Mouse (Mus musculus): ENCODE data around the gene Crtac1. TPM values are rescaled to one million over a fixed set of nuclear protein-coding genes. Genes with fewer than 3 reads are reported as not detected.

Crtac1 gene
- total RNA-seq, 2 experiments from 2014 or later, result not detected

DNA sequence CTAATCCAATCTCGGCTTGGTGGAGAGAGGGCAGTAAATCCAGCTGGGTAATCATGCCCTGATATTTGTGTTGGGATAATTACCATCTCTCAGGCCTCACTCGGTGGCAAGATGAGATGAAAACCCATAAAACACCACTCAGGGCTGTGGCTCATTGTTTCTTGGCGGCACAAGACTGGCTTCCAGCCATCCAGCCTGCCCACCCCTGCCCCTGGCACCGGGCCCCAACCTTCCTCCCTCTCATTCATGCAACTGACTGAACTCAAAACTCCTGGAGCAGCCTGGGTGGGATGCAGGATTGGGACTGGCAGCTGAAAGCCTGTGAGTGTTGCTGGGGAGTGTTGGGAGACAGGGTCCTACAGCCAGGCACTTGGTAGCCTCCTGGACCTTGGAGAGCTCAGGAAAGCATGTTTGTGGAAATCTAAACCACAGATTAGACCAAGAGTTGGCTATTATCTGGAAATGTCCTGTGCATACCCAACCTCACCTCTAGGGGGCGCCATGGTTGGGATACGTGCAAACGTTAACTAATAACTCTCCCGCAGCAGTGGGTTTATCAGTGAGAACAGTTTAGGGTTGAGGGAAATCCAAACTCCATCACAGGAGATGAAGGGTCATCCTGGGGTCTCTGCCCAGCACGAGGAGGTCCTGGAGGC is 99.4 kb downstream of the Crtac1 start:
- ATAC-seq (replicated peaks; ENCODE audit: poor library complexity), result no peak

DNA sequence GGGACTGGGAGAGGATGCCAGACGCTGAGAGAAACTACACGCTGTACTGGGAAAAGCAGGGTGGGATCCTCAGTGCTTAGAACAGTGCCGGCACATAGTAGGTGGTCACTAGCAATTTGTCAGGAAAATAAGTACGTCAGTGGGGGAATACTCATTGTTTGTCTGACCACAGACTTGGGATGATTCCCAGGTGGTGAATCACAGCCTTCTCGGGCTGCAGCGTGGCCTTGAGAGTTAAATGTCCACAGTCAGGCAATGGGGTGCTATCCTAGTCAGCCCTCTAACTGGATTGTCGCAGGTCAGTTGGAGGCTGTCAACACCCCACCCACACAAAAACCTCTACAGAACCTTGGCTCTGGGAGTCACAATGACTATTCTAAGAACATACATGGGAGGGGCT is 100.1 kb downstream of the Crtac1 start:
- ATAC-seq (replicated peaks; ENCODE audit: poor library complexity), result no peak

GRCm38 (mm10) chr19:42328160-42328559 is 103.4 kb downstream of the Crtac1 start:
- no peak for ATAC-seq (replicated peaks; ENCODE audit: poor library complexity)

GRCm38 (mm10) chr19:42325894-42326293 is 105.7 kb downstream of the Crtac1 start:
- ATAC-seq (replicated peaks; ENCODE audit: poor library complexity), result peak; percentile 54; the same call in 1 of the 2 replicates

GRCm38 (mm10) chr19:42322357-42323090 is 109.1 kb downstream of the Crtac1 start:
- no peak for ATAC-seq (replicated peaks; ENCODE audit: poor library complexity)

DNA sequence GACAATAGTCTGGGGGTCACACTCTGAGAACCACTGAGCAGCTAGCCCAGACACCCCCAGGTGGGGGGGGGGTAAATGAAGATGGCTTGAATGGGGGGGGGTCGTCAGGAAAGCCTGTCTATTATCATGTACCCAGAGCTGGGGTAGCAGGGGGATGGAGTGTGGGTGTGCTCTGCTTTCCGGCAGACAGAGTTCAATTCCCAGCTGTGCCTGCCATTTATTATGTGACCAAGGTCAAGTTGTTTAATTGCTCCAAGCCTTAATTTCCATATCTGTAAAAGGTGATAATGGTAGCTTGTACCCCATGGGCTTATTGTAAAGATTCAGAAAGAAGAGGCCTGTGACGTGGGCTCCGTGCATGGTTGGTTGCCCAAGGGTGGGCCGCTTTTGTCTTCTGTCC is 109.6 kb downstream of the Crtac1 start:
- ATAC-seq (replicated peaks; ENCODE audit: poor library complexity), result no peak

DNA sequence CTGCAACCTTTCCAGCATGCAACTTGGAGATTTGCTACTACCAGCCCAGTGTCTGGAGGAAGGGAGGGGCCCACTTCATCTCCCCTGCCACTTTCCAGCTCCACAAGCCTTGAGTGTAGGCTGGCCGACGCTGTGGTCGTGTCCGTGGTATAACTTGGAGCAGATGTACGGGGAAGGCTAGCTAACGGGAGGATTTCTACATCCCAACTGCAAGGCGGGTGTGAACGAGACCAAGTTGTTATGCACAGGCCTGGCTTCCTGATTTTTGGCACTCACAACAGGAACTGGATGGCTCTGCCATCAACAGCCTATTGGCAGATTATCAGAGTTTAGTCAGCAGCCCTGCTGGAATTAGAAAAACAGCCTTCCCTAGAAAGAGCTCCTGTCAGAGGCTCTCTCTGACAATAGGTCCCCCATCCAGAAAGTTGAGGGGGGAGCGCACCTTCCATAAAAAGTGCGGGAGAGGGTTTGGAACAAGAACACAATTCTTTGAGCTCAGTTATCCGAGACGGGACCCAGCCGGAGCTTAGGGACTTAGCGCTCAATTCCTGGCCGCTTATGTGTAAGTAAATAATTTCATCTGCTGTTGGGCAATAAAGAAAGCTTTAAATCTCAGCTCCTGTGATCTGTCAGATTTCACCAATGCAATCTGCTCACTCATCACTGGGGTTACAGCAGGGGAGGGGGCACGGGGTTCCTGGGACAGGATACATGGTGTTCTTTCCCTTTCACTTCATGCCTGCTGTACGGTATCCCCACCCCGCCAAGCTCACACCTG is 113.7 kb downstream of the Crtac1 start:
- no peak for ATAC-seq (replicated peaks; ENCODE audit: poor library complexity)

- no peak for ATAC-seq (replicated peaks; ENCODE audit: poor library complexity)
Observed at GRCm38 (mm10) chr19:42316998-42317397, 114.6 kb downstream of the Crtac1 start.

DNA sequence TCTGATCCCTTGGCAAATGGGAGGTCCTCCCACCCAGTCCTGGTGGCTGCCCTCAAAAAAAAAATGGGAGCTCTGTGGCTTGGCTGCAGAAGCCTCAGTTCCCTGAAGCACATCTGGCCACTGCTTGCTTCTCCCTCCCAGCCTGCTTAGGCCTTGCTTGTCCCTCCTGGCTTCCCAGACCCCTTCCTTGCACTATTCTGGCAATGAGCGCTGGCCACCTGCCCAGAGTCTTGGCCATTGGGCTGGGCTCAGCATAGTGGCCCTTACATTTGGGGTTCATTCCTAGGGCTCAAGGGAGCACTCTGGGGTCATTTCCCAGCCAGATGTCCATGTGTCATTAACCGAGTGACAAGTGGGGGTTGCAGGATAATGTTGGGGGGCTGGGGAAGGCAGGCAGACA is 115.1 kb downstream of the Crtac1 start:
- no peak for ATAC-seq (replicated peaks; ENCODE audit: poor library complexity)

GRCm38 (mm10) chr19:42315914-42316313 is 115.7 kb downstream of the Crtac1 start:
- peak; percentile 86 for ATAC-seq (replicated peaks; ENCODE audit: poor library complexity)

DNA sequence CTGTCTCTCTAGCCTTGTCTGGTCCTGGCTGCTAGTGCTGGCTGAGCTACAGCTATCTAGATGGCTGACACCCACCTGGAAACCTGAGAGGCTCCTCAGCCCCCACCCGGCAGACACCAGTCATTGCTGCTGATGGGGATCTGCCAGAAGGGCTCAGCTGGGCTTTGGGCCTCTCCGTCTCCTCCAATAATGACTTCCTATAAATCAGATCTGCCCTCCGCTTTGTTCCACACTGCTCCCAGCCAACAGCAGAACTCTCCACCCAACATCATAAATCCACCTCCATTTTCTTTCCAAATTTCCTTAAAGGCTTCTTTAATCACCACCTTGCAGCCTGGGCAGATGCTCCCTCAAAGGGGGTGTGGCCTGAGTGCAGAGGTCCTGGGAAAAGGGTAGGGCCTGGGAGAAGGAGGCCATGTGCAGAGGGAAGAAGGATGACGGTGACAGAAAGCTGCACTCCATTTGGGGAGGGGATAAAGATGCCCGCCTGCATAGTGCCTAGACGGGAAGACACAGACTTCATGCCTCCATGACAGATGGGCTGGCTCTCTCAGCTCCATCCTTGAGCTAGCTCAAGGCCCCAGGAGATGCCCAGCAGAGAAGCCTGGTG is 116.4 kb downstream of the Crtac1 start:
- ATAC-seq (replicated peaks; ENCODE audit: poor library complexity), result no peak

DNA sequence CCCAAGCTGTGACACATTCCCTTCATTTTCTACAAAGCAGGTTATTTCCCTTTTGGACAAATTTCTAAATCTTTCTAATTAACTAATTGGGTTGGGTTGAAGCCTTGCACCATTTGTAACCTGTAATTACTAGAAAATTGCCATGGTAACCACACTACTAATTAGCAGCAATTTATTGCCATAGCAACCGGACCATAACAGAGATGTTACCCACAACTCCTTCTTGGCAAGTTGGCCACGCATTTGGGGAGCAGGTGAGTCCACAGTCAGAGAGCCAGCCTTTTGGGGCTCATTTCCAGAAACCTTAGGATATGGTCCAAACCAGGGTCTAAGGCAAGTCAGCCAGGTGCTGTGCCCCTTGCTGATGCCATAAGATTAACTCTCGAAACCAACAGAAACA is 119.4 kb downstream of the Crtac1 start:
- ATAC-seq (replicated peaks; ENCODE audit: poor library complexity), result no peak

- ATAC-seq (replicated peaks; ENCODE audit: poor library complexity), result peak; percentile 59
Observed at GRCm38 (mm10) chr19:42311332-42311731, 120.3 kb downstream of the Crtac1 start.

DNA sequence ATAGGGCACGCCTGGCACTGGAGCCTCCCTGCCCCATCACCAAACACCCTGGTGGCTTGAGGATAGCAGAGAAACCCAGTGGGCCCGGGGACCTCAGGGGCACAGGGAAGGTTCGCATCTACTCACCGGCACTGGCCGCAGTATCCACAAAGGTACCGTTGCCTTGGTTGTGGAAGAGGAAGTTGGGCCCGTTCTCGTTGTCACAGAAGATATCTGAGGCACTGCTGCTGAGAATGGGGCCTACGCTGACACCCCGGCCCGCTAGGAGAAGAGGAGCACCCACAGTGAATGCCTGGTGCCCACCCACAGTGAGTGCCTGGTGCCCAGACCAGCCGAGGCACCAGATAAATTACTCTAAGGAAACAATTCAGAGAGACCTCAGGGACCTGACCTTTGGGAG is 122.7 kb downstream of the Crtac1 start:
- ATAC-seq (replicated peaks; ENCODE audit: poor library complexity), result no peak

DNA sequence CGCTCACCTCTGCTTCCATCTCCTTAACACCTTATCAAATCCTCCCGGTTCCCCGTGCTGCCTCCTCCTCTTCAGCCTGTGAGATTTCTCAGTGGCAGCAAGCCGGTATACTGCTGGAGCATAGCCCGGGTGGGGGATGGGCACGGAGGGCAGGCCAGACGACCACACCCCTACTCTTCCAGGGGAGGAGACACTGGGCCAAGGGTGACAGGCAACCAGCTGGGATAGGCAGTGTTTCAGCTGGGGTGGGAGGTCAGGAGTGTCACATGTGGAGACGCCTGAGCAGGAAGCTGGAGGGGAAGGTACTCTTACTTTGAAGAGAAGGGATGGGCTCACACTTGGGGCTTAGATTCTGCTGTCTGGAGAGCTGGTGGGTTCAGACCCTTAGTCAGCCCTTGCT is 124.6 kb downstream of the Crtac1 start:
- 0 out of 2 replicates have a peak, but pooled peaks have one; percentile 6 for ATAC-seq (replicated peaks; ENCODE audit: poor library complexity)

DNA sequence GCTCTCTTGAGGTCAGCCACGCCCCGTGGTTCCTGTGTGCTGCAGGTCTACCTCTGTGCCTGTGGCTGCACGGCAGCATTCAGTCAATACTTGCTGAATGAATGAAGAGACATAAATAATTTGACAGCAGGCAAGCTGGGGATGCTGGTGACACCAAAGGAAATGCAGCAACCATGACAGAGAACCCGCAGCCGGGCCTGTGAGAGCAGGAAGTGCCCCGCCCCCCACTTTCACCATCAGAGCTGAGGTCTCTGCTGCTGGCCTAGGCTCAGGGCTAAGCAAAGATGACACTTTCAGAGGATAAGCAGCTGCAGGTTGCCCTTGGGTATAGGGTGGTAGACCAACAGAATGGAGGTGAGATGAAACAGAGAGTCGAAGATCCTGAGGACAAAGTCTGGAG is 125.4 kb downstream of the Crtac1 start:
- ATAC-seq (replicated peaks; ENCODE audit: poor library complexity), result peak; percentile 83

DNA sequence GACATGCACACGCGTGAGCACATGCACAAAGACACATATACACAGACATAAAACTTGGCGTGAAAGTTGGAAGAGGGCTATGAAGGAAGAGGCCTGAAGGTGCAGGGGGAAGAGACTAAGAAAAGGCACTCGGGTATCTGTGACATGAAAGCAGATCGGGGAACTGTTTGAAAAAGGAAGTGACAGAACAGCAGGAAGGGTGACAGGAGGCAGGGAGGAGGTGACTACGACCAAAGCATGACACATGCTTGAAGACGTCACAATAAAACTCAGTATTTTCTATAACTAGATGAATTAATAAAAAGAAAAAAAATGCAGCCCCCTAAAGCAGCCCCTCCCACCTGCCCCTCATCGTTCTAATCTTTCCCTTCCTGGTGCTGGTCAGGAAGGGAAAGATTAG is 125.8 kb downstream of the Crtac1 start:
- peak; percentile 76 for ATAC-seq (replicated peaks; ENCODE audit: poor library complexity)

DNA sequence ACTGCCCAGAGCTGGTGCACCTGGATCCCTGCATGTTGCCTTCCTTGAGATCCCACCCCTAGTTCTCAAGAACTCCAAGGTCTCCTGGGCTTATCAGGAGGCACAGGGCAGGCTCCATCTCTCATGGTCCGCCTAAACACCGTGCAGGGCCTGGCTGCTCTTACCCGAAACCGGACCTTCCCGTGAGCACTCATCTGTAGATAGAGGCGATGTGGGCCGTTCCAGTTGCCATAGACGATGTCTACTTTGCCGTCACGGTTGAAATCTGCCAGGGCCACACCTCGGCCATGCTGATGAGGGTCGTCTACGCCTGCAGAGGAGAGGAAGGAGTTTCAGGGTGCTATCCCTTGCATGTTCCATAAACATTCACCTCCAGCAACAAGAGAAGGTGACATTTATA is 127.1 kb downstream of the Crtac1 start:
- no peak for ATAC-seq (replicated peaks; ENCODE audit: poor library complexity)

DNA sequence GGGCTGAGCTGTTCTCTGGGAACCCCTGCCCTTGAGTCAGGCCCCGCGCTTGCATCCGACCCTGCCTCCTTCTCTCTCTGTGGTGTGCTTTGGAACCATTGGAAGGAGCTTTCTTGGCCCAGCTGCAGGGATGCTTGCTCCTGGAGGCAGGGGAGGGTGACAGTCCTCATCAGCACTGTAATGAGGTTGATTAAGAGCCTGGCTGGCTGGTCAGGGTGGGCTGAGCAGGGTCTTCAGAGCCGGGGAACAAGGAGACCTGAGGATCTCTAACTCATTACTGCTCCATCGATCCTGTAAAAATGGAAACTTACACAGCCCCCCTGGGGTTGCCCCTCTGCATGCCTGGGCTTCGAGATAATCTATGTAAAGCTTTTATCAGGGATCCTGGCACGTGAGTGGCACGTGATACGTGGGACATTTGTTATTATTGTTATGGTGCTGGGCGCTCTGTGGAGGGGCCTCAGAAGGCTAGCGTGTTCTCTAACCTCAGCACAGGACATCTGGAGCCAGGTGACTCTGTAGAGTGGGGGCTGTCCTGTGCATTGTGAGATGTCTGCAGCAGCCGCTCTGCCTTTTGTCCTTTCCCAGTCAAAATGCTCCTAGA is 128.3 kb downstream of the Crtac1 start:
- ATAC-seq (replicated peaks; ENCODE audit: poor library complexity), result no peak

DNA sequence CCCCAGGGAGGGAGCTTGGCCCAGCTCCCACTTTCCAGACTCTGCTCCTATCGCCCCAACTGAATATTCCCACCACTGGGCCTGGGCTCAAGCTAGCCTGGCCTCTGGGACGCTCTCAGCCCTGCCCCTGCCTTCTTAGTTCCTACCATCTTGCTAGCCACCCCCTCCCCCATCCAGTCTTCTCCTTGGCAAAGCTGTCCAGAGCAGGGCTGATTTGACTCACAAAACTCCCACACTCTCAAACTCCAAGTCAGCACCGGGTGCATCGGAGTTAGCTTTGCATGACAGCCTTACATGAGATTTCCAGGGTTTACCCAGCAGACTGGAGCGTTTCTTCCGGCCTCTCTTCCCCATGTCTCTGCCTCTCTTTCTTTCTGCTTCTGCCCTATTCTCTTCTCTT is 138.4 kb downstream of the Crtac1 start:
- ATAC-seq (replicated peaks; ENCODE audit: poor library complexity), result no peak

GRCm38 (mm10) chr19:42292106-42292505 is 139.5 kb downstream of the Crtac1 start:
- no peak for ATAC-seq (replicated peaks; ENCODE audit: poor library complexity)

All from megakaryocyte progenitor cell, adult 5-6 weeks (primary cell).